Mouse (Mus musculus): ENCODE measurements around the gene Dgki.

- no peak for TF ChIP-seq CTCF (IDR thresholded peaks at IDR 0.05; ENCODE audit: low read depth)
- TF ChIP-seq EP300 (IDR thresholded peaks at IDR 0.05; ENCODE audit: low read depth), result no peak
Measured at GRCm38 (mm10) chr6:37212930-37213329, 87.1 kb downstream of the Dgki start.
